Mouse (Mus musculus): ENCODE data around the gene Nlrp3. TPM values are rescaled to one million over a fixed set of nuclear protein-coding genes. Genes with fewer than 3 reads are reported as not detected.

The Nlrp3 gene
- total RNA-seq, 2 experiments from 2014 or later: 0.42 to 0.51 TPM

Other genes with a start within 250 kb of the Nlrp3 start
- gene Wnt9a, start 234.6 kb upstream of the Nlrp3 start, total RNA-seq (2021): 1 to 10 TPM; 1.7 to 3.5 TPM
- gene Prss38, start 165.9 kb upstream of the Nlrp3 start, total RNA-seq (2021): not detected
- 1 to 10 TPM; 7.5 to 9.8 TPM for gene Jmjd4, start 91.5 kb upstream of the Nlrp3 start, total RNA-seq (2021)
- gene Snap47, start 90.4 kb upstream of the Nlrp3 start, total RNA-seq (2021): 10 to 100 TPM; 56.4 to 56.8 TPM
- 1 to 10 TPM; 3.9 to 6.4 TPM for gene Zfp867, start 69.1 kb upstream of the Nlrp3 start, total RNA-seq (2021)
- 10 to 100 TPM; 22.6 to 23.4 TPM for gene Zkscan17, start 14.8 kb upstream of the Nlrp3 start, total RNA-seq (2021)
- gene Olfr222, start 34.7 kb downstream of the Nlrp3 start, total RNA-seq (2021): not detected
- not detected for gene Olfr223, start 51.7 kb downstream of the Nlrp3 start, total RNA-seq (2021)
- 100 to 1,000 TPM; 216 to 263 TPM for gene Mprip, start 119.7 kb downstream of the Nlrp3 start, total RNA-seq (2021)
- gene Pld6, start 246.1 kb downstream of the Nlrp3 start, total RNA-seq (2021): 10 to 100 TPM in 1 of 2 experiments, 1 to 10 TPM in 1; 6.5 to 10.4 TPM

Data from adrenal gland, postnatal 10 days (tissue).